Mouse (Mus musculus) heart, embryonic 12.5 days (tissue): Measurements from ENCODE around the gene Lrrtm3. TPM values are rescaled to one million over a fixed set of nuclear protein-coding genes. Genes with fewer than 3 reads are reported as not detected.

Source experiments
- ATAC-seq: fragments of 200-750 bp; cut with Nextera tagmentation; 2 replicates; pipeline ENCODE4 v1.8.0; 2017; ENCODE audit warnings: moderate TSS enrichment, moderate library complexity; ENCODE audit not compliant: insufficient number of reproducible peaks, low FRiP score
- H3K27ac ChIP-seq: fragments of 300-500 bp; sonication (generic); 2 replicates; pipeline ENCODE4 v1.5.1; 2016; ENCODE audit warnings: mild to moderate bottlenecking, moderate library complexity; ENCODE audit not compliant: poor library complexity, severe bottlenecking
- H3K27me3 ChIP-seq: fragments of 300-500 bp; sonication (generic); replicated peaks from 2 replicates; pipeline ENCODE4 v1.6.1; 2016; ENCODE audit warnings: mild to moderate bottlenecking, moderate library complexity
- H3K36me3 ChIP-seq: fragments of 300-500 bp; sonication (generic); 2 replicates; pipeline ENCODE4 v1.6.1; 2016; ENCODE audit warnings: mild to moderate bottlenecking, moderate library complexity
- H3K4me1 ChIP-seq: fragments of 300-500 bp; sonication (generic); replicated peaks from 2 replicates; pipeline ENCODE4 v1.6.1; 2016; ENCODE audit warnings: mild to moderate bottlenecking
- H3K4me2 ChIP-seq: fragments of 300-500 bp; sonication (generic); 2 replicates; pipeline ENCODE4 v1.6.1; 2016; ENCODE audit warnings: mild to moderate bottlenecking, moderate library complexity
- H3K4me3 ChIP-seq: fragments of 300-500 bp; sonication (generic); 2 replicates; pipeline ENCODE4 v1.5.1; 2016; ENCODE audit warnings: mild to moderate bottlenecking
- H3K9ac ChIP-seq: fragments of 300-500 bp; sonication (generic); 2 replicates; pipeline ENCODE4 v1.6.1; 2016; ENCODE audit warnings: mild to moderate bottlenecking, moderate library complexity
- H3K9me3 ChIP-seq: fragments of 300-500 bp; sonication (generic); replicated peaks from 2 replicates; pipeline ENCODE4 v1.6.1; 2016; ENCODE audit warnings: mild to moderate bottlenecking, moderate library complexity
- WGBS: fragments of 180-500 bp; shearing (Covaris S2); methylation state at CpG from one replicate; pipeline ENCODE4 v1.1.7; 2016; 5-methylcytosine and 5-hydroxymethylcytosine counted together
- polyA plus RNA-seq: library from polyadenylated mRNA; unstranded; fragments of >200 nt; fragmentation: Nextera tagmentation; extraction: Ambion mirVana; gene quantifications from 2 replicates; pipeline ENCODE4 v1.2.1, GENCODE M21; 2016

Gene Lrrtm3
- polyA plus RNA-seq, 1 experiment from 2014 or later = 0.74 TPM

DNA sequence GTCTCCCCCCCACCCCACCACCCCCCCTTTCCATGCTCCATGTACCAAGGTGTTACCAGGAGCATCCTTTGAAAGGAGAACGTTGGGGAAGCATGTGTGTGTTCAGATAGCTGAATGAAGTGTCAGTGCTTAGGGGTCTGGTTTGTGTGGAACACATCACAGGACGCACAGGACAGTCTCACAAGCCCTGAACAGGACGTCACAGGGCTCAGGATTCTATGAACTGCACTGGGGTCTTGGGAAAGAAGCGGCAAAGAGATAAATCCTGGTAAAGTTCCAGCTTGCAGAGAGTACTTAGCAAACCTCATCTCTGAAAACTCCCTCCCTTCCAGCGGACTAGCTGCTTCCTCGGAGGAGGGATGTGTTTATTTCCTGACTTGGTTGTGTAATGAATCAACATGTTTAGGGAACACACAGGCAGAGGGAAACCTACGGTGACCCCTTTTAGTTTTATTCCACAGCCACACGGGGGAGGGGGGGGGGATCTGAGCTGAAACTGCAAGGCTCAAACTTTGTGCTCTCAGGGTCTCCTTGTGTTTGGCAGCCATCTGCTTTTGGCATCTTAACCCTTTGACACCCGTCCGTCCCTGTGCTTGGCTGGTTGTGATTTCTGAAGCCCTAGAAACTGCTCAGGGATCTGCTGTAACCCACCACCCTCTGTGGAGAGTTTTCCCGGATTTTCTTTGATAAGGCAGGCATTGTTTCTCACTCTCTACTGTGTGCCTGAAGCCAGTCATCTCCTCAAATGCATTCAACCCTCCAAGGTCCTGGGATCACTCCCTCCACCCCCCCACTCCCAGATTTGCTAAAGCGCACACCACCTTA is 3.3 kb downstream of the Lrrtm3 start:
- peak overlapping the region; percentile 18; the same call in 1 of the 2 replicates for H3K4me3 ChIP-seq
- WGBS = 2% methylated on average over 12 of the region's 12 CpGs
- H3K36me3 ChIP-seq = no peaks in the 10 kb centered on the region
- H3K4me2 ChIP-seq = peak overlapping the region; percentile 87
- H3K27me3 ChIP-seq = peaks cover 14% of the 10 kb centered on the region
- H3K4me1 ChIP-seq = peaks cover 26% of the 10 kb centered on the region
- no peak overlapping the region for H3K9ac ChIP-seq
- no peak for ATAC-seq
- H3K9me3 ChIP-seq = no peaks in the 10 kb centered on the region
- no peak overlapping the region for H3K27ac ChIP-seq

DNA sequence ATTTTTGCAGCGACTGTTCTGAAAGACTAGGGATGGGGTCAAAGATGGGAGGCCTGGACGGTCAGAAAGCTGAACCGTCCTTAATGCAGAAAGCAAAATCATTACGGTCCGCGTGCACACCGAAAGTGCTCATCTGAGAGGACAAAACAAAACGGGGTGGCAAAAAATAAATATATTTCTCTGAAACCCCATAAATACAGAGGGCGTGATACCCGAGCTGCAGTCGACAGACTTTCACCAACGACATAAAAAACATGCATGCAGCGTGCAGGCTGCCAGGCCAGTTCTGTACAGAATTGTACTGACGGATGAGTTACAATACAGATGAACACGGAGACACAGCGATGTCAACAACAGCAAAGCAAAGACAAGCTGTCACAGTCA is 3.9 kb downstream of the Lrrtm3 start:
- Histone ChIP-seq H3K9ac (no peak overlapping the region), H3K27ac (no peak overlapping the region), H3K36me3 (no peaks in the 10 kb centered on the region), H3K9me3 (no peaks in the 10 kb centered on the region), H3K27me3 (peaks cover 14% of the 10 kb centered on the region), H3K4me1 (peaks cover 26% of the 10 kb centered on the region), H3K4me3 (no peak overlapping the region), H3K4me2 (peak overlapping the region; percentile 87; the same call in 1 of the 2 replicates)
- ATAC-seq = no peak
- WGBS = 69% methylated on average over 16 of the region's 16 CpGs

DNA sequence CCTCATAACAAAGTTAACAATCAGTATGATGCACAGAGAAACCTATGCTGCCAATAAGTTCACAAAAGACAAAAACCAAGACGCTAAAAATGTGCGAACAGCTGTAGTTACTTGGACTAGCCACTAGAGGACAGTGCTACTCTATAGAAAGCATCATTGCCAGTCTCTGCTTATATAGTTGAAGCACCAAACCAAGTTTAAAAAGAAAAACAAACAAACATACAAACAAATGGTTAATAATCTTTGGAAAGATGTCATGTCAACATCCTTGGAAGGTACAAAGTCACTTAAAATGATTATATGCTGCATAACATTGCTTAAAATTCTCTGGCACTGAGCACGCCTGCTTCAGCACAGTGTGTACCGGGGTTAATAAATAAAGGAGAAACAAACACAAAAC is 5.6 kb downstream of the Lrrtm3 start:
- peaks cover 14% of the 10 kb centered on the region for H3K27me3 ChIP-seq
- 44% methylated on average over 4 of the region's 4 CpGs for WGBS

DNA sequence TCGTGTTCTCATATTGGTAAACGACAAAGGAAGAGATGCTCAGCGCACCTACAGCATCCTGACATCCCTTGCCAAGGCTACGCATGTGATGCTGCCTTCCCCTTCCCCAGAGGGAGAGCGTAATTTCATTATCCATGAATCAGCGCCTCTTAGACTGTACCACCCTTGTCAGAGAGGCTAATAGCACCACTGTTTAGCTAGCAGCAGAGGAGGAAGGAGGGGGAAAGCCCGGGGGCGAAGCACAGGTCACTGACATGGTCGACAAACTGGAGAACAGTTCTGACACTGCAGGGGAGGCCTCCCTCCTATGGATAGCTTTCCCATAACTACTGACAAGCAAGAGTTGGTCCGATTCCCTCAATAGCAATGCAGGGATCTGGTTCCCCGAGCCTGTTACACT is 6.3 kb downstream of the Lrrtm3 start:
- no peak overlapping the region for H3K4me3 ChIP-seq
- H3K9me3 ChIP-seq = no peaks in the 10 kb centered on the region
- no peak overlapping the region for H3K9ac ChIP-seq
- no peak for ATAC-seq
- no peak overlapping the region for H3K4me2 ChIP-seq
- H3K27me3 ChIP-seq = peaks cover 10% of the 10 kb centered on the region
- WGBS = 60% methylated on average over 11 of the region's 11 CpGs
- peaks cover 20% of the 10 kb centered on the region for H3K4me1 ChIP-seq
- H3K36me3 ChIP-seq = no peaks in the 10 kb centered on the region
- no peak overlapping the region for H3K27ac ChIP-seq

More for the DNA sequence above, 5.6 kb downstream of the Lrrtm3 start:
- no peak overlapping the region for H3K4me3 ChIP-seq
- no peaks in the 10 kb centered on the region for H3K36me3 ChIP-seq
- H3K4me1 ChIP-seq = peaks cover 20% of the 10 kb centered on the region
- no peak overlapping the region for H3K4me2 ChIP-seq
- H3K27ac ChIP-seq = no peak overlapping the region
- H3K9me3 ChIP-seq = no peaks in the 10 kb centered on the region
- H3K9ac ChIP-seq = no peak overlapping the region
- ATAC-seq = no peak

- H3K4me3 ChIP-seq = no peak overlapping the region
- no peak overlapping the region for H3K9ac ChIP-seq
- H3K27me3 ChIP-seq = no peaks in the 10 kb centered on the region
- H3K9me3 ChIP-seq = no peaks in the 10 kb centered on the region
- H3K36me3 ChIP-seq = no peaks in the 10 kb centered on the region
- H3K4me2 ChIP-seq = no peak overlapping the region
- WGBS = 79% methylated on average over 3 of the region's 3 CpGs
- no peak overlapping the region for H3K27ac ChIP-seq
- ATAC-seq = no peak
- H3K4me1 ChIP-seq = peaks cover 10% of the 10 kb centered on the region
These were observed 7.7 kb downstream of the Lrrtm3 start for GRCm38 (mm10) chr10:64082345-64082744.

- WGBS = 51% methylated on average over 10 of the region's 10 CpGs
- H3K4me2 ChIP-seq = peak overlapping the region; percentile 5; the same call in 1 of the 2 replicates
- ATAC-seq = no peak
- no peaks in the 10 kb centered on the region for H3K36me3 ChIP-seq
- no peak overlapping the region for H3K27ac ChIP-seq
- H3K9ac ChIP-seq = no peak overlapping the region
- H3K9me3 ChIP-seq = no peaks in the 10 kb centered on the region
- peaks cover 15% of the 10 kb centered on the region for H3K4me1 ChIP-seq
- H3K4me3 ChIP-seq = no peak overlapping the region
- H3K27me3 ChIP-seq = no peaks in the 10 kb centered on the region
These were observed 13.5 kb downstream of the Lrrtm3 start for GRCm38 (mm10) chr10:64076410-64077052.

GRCm38 (mm10) chr10:64075944-64076343 is 14.1 kb downstream of the Lrrtm3 start:
- Histone ChIP-seq H3K4me3 (no peak overlapping the region), H3K27me3 (no peaks in the 10 kb centered on the region), H3K9ac (no peak overlapping the region), H3K27ac (no peak overlapping the region), H3K4me1 (peaks cover 15% of the 10 kb centered on the region), H3K36me3 (no peaks in the 10 kb centered on the region), H3K9me3 (no peaks in the 10 kb centered on the region), H3K4me2 (peak overlapping the region; percentile 5; the same call in 1 of the 2 replicates)
- no peak for ATAC-seq
- WGBS = 35% methylated on average over 5 of the region's 5 CpGs

DNA sequence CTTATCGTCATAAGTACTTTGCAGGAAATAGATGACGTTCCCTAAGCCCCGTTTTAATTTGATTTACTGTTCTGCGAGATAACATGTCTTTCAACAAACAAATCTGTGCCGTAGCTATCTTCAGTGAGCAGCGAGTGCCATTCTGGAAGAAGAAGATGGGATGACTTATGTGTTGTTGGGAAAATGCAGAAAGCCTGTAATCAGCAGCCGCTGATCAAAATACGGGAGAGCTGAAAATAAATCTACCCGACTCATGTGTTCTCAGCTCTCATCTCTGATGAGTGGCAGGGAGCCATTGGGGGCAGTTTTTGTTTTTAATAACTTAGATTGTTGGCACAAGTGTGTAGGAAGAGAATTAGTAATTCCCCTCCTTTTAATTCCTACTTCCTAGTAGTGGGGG is 26.4 kb downstream of the Lrrtm3 start:
- Histone ChIP-seq H3K27ac (no peak overlapping the region), H3K4me3 (no peak overlapping the region), H3K9me3 (no peaks in the 10 kb centered on the region), H3K4me2 (no peak overlapping the region), H3K36me3 (no peaks in the 10 kb centered on the region), H3K27me3 (no peaks in the 10 kb centered on the region), H3K9ac (no peak overlapping the region), H3K4me1 (peaks cover 5% of the 10 kb centered on the region; the same call in 1 of the 2 replicates)
- no peak for ATAC-seq
- 60% methylated on average over 9 of the region's 9 CpGs for WGBS

- WGBS = 87% methylated on average over 6 of the region's 6 CpGs
- Histone ChIP-seq H3K27ac (no peak overlapping the region), H3K27me3 (no peaks in the 10 kb centered on the region), H3K4me3 (no peak overlapping the region), H3K9me3 (no peaks in the 10 kb centered on the region), H3K4me1 (peaks cover 22% of the 10 kb centered on the region), H3K4me2 (no peak overlapping the region), H3K36me3 (no peaks in the 10 kb centered on the region), H3K9ac (no peak overlapping the region)
- no peak for ATAC-seq
These were observed 40.1 kb downstream of the Lrrtm3 start for GRCm38 (mm10) chr10:64049946-64050345.

- no peak overlapping the region for H3K4me2 ChIP-seq
- H3K36me3 ChIP-seq = no peaks in the 10 kb centered on the region
- no peaks in the 10 kb centered on the region for H3K27me3 ChIP-seq
- H3K9me3 ChIP-seq = no peaks in the 10 kb centered on the region
- WGBS = 44% methylated on average over 6 of the region's 6 CpGs
- 0 out of 2 replicates have a peak, but pooled peaks have one; percentile 39 for ATAC-seq
- peaks cover 21% of the 10 kb centered on the region for H3K4me1 ChIP-seq
- no peak overlapping the region for H3K4me3 ChIP-seq
- H3K27ac ChIP-seq = 0 out of 2 replicates have a peak overlapping the region, but pooled peaks have one; percentile 11
- H3K9ac ChIP-seq = no peak overlapping the region
These were observed 40.9 kb downstream of the Lrrtm3 start for GRCm38 (mm10) chr10:64049151-64049550.

DNA sequence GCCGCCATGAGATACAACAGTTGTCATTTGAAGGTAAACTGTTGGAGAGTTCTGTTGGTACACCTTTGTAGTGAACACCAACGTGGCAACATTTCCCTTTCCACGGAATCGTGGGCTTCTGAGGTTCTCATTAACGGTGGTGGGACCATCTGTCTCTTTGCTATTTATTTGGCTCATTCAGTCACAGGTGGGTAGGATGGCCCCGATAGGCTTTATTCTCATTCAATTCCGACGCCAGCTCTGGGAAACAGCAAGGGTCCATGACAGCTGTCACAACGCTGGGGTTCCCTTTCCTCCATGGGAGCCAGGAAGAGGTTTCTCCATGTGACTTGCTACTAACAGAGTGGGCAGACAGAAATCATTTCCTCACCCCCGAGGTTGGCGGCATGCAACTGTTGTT is 48.2 kb downstream of the Lrrtm3 start:
- WGBS = 84% methylated on average over 11 of the region's 11 CpGs
- ATAC-seq = no peak
- H3K27ac ChIP-seq = no peak overlapping the region
- H3K27me3 ChIP-seq = no peaks in the 10 kb centered on the region
- H3K9ac ChIP-seq = no peak overlapping the region
- no peak overlapping the region for H3K4me3 ChIP-seq
- H3K9me3 ChIP-seq = no peaks in the 10 kb centered on the region
- H3K4me2 ChIP-seq = no peak overlapping the region
- H3K36me3 ChIP-seq = no peaks in the 10 kb centered on the region
- H3K4me1 ChIP-seq = peaks cover 23% of the 10 kb centered on the region
